8 mouse cellular contexts compared by ENCODE assay signal in the genomic region with DNA sequence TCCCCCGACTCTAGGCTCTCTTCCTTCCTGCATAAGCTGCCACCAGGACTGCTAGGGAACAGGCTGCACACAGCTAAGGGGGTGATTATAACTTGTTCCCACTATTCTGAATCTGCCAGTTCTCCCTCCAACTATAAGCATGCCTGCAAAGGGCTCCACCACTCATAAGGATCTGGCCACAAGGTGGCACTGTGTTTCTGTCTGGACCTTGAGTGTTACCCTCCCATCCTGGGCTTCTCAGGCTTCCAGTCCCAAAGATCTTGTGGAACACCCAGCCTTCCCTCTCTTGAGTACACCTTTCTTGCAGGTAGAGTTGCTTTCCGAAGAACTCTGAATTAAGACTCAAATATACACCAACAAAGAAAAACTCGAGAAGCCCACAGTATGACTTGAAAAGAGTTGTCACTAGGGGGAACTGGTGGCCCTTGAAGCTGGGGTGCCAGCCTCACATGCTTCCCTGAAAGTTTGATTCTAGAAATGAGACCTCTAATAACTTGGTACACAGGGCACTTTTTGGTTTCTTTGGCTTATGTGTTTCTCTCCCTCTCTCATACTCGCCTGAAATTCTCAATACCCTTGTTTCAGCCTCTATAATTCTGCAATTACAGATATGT. TPM values are rescaled to one million over a fixed set of nuclear protein-coding genes. Genes with fewer than 3 reads are reported as not detected.
DNase-seq lines count a peak whose midpoint lies in the region; ATAC-seq lines count a peak whose summit lies in the region.

No protein-coding gene starts in this region.

- no peaks in the 10 kb centered on the region for H3K9me3 ChIP-seq in hindbrain, embryonic 16.5 days (ENCODE audit: control insufficient read depth, low read length)

- H3K36me3 ChIP-seq in hindbrain, embryonic 16.5 days (ENCODE audit: control insufficient read depth, insufficient read depth, low read length) = peaks cover 11% of the 10 kb centered on the region

- ATAC-seq in hindbrain, embryonic 16.5 days = peak; percentile 83

- no peak overlapping the region for H3K4me3 ChIP-seq in hindbrain, embryonic 16.5 days (ENCODE audit: low read length)

- 45% methylated on average over 4 of the region's 4 CpGs for WGBS in hindbrain, embryonic 16.5 days

- H3K4me1 ChIP-seq in hindbrain, embryonic 16.5 days (ENCODE audit: control insufficient read depth, insufficient read depth, low read depth, low read length) = no peaks in the 10 kb centered on the region

- H3K9ac ChIP-seq in hindbrain, embryonic 16.5 days (ENCODE audit: low read depth, low read length) = no peak overlapping the region

- H3K27ac ChIP-seq in hindbrain, embryonic 16.5 days (ENCODE audit: low read depth, low read length) = no peak overlapping the region

- H3K4me2 ChIP-seq in hindbrain, embryonic 16.5 days (ENCODE audit: low read length) = no peak overlapping the region

- no peaks in the 10 kb centered on the region for H3K27me3 ChIP-seq in hindbrain, embryonic 16.5 days (replicated peaks; ENCODE audit: control insufficient read depth, insufficient read depth, low read length)

- peak; percentile 79 for DNase-seq in R1 (ENCODE audit: low read depth, low spot score)
- peak; percentile 94 to 96 for DNase-seq in cerebellum, postnatal 10 days
- peak; percentile 67 to 87 for DNase-seq in frontal cortex, postnatal 14 days (ENCODE audit: low spot score in 2 of 2)
- DNase-seq in layer of hippocampus, postnatal 36 days = peak; percentile 80 to 83
- peak; percentile 95 for DNase-seq in lung, postnatal 36 days
- DNase-seq in right cerebral cortex, adult 18-20 months = peak; percentile 85
- peak; percentile 50 for DNase-seq in urinary bladder, adult 2 months (ENCODE audit: low spot score)

RNA-seq across cellular contexts. Expression of gene Lime1, which starts 12.8 kb away (rescaled TPM):
- polyA plus RNA-seq in hindbrain, embryonic 16.5 days (2015; fragmentation: Nextera tagmentation; extraction: Ambion mirVana) = 46.4 and 56.5 TPM in 2 replicates
- 10 to 100 TPM; 38.5 to 52.5 TPM for total RNA-seq in layer of hippocampus, postnatal 36 days (2021)
- 26.6 and 36.3 TPM in 2 replicates for polyA plus RNA-seq in urinary bladder, adult 2 months (2012; rRNA removed)

RNA-seq across cellular contexts. Expression of gene Arfrp1, which starts 27.5 kb away (rescaled TPM):
- polyA plus RNA-seq in hindbrain, embryonic 16.5 days (2015; fragmentation: Nextera tagmentation; extraction: Ambion mirVana) = 83.5 and 87.2 TPM in 2 replicates
- 10 to 100 TPM; 48.4 to 53.8 TPM for total RNA-seq in layer of hippocampus, postnatal 36 days (2021)
- polyA plus RNA-seq in urinary bladder, adult 2 months (2012; rRNA removed) = 67.5 and 73.0 TPM in 2 replicates

RNA-seq across cellular contexts. Expression of gene Zgpat, which starts 28.0 kb away (rescaled TPM):
- 75.0 and 83.7 TPM in 2 replicates for polyA plus RNA-seq in hindbrain, embryonic 16.5 days (2015; fragmentation: Nextera tagmentation; extraction: Ambion mirVana)
- total RNA-seq in layer of hippocampus, postnatal 36 days (2021) = 10 to 100 TPM; 77.5 to 83.5 TPM
- polyA plus RNA-seq in urinary bladder, adult 2 months (2012; rRNA removed) = 36.7 and 41.9 TPM in 2 replicates
